Mouse (Mus musculus): ENCODE results near the gene Gpat2.

DNA sequence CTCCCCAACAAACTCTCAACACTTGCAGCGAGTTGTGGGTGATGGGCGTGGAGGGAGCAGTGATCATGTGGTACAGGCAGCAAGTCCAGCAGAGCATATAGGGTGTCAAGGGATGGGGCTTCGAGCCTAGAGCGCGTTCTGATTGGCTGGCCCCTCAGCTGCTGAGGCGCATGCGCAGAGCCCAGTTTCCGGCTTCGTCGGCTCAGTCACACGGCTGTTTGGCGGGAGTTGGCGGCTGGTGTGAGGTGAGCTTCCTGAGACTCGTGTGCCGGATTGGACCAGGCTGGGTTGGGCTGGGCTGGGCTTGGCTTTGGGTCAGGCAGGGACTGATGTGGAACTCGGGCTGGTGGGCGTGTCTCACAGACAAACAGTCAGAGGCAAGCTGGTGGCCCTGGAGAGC is at the start of gene Gpat2:
- no peak for TF ChIP-seq CTCF (IDR thresholded peaks at IDR 0.05; ENCODE audit: insufficient read depth, low read length)
- TF ChIP-seq POLR2A (IDR thresholded peaks at IDR 0.05; ENCODE audit: borderline replicate concordance, extremely low read depth, low read depth, low read length): no peak

All from lung, adult 2 months (tissue).